21 mouse cellular contexts compared by ENCODE assay signal in genomic region chr10:12841497-12841896, GRCm38 (mm10). TPM values are rescaled to one million over a fixed set of nuclear protein-coding genes. Genes with fewer than 3 reads are reported as not detected.
DNase-seq lines count a peak whose midpoint lies in the region; TF ChIP-seq lines count a peak whose summit lies in the region.
"Had no signal": no experiment of that assay in that cellular context is flagged by ENCODE, and none has a peak within 500 bp of the region (broad histone marks: within the 10 kb centered on the region; RNA-seq: fewer than 3 reads in every experiment).

No protein-coding gene starts in this region.

- no peak overlapping the region for H3K4me3 ChIP-seq in left cerebral cortex, adult 2 months
- H3K4me3 ChIP-seq: embryonic facial prominence, embryonic 12.5 days; erythroblast, embryonic 14.5 days; hindbrain, embryonic 12.5 days; limb, embryonic 13.5 days; lung, embryonic 15.5 days; midbrain, embryonic 12.5 days; neural tube, embryonic 12.5 days had no signal

- no peak for TF ChIP-seq CTCF in left cerebral cortex, adult 2 months (IDR thresholded peaks at IDR 0.05)

- peak; percentile 30 for DNase-seq in thymus, postnatal 0 days (ENCODE audit: low spot score)
- DNase-seq in thymus, postnatal 10 days (ENCODE audit: low spot score in 2 of 2), result no peak
- DNase-seq in induced T-regulatory cell, adult 2 months (ENCODE audit: low read depth), result peak; percentile 61
- peak; percentile 38 for DNase-seq in splenic B cell, adult 2 months (ENCODE audit: low read depth, low spot score)
- DNase-seq in adrenal gland, postnatal 36 days, result no peak
- DNase-seq in cerebellum, adult 9-11 months, result no peak
- DNase-seq in left cerebral cortex, adult 2 months (ENCODE audit: extremely low spot score in 1 of 2, low spot score in 2 of 2), result no peak
- DNase-seq: adrenal gland, postnatal 14 days; cerebellum, adult 11-12 months; gastrocnemius, postnatal 25 days; heart, postnatal 14 days; lung, postnatal 4 days; right cerebral cortex, adult 18-20 months had no signal

- intact Hi-C loops in left cerebral cortex, adult 2 months (cut with DNase I), result no loop called here

- no peaks in the 10 kb centered on the region; the same call in 1 of the 2 replicates for H3K27me3 ChIP-seq in splenic B cell, adult 2 months (ENCODE audit: control insufficient read depth, insufficient read depth, low read length, poor library complexity, severe bottlenecking)
- H3K27me3 ChIP-seq: embryonic facial prominence, embryonic 12.5 days; hindbrain, embryonic 12.5 days; limb, embryonic 13.5 days; lung, embryonic 15.5 days; midbrain, embryonic 12.5 days; neural tube, embryonic 12.5 days had no signal

- H3K27ac ChIP-seq in left cerebral cortex, adult 2 months, result no peak overlapping the region
- H3K27ac ChIP-seq: embryonic facial prominence, embryonic 12.5 days; hindbrain, embryonic 12.5 days; limb, embryonic 13.5 days; liver, embryonic 14.5 days; lung, embryonic 15.5 days; midbrain, embryonic 12.5 days; neural tube, embryonic 12.5 days had no signal

- no peaks in the 10 kb centered on the region for H3K36me3 ChIP-seq in splenic B cell, adult 2 months (ENCODE audit: control insufficient read depth, insufficient read depth, low read length, poor library complexity, severe bottlenecking)
- H3K36me3 ChIP-seq: embryonic facial prominence, embryonic 12.5 days; hindbrain, embryonic 12.5 days; limb, embryonic 13.5 days; lung, embryonic 15.5 days; midbrain, embryonic 12.5 days; neural tube, embryonic 12.5 days had no signal

RNA-seq across cellular contexts. Expression of gene Utrn, which starts 27.7 kb away (rescaled TPM):
- 54.3 and 84.8 TPM in 2 replicates for polyA plus RNA-seq in thymus, postnatal 0 days (2015; fragmentation: Nextera tagmentation; extraction: Ambion mirVana)
- 100 to 1,000 TPM in 1 of 2 experiments, 10 to 100 TPM in 1; 98.5 to 102 TPM for total RNA-seq in adrenal gland, postnatal 36 days (2021)
- 10 to 100 TPM; 65.4 to 69.3 TPM for total RNA-seq in left cerebral cortex, adult 2 months (2021)

Comparison
In these comparisons a context has a peak if more than half of its experiments do, and no peak if none do; other contexts are left out.
1. DNase-seq: peak in thymus, postnatal 0 days (single experiment), induced T-regulatory cell, adult 2 months (single experiment) and splenic B cell, adult 2 months (single experiment); none in thymus, postnatal 10 days (0 of 2), adrenal gland, postnatal 36 days (0 of 2), cerebellum, adult 9-11 months (single experiment) and left cerebral cortex, adult 2 months (0 of 2).